Mouse (Mus musculus): ENCODE results near the gene Crhr1. TPM values are rescaled to one million over a fixed set of nuclear protein-coding genes. Genes with fewer than 3 reads are reported as not detected.

Crhr1 gene
- polyA plus RNA-seq, 1 experiment = not detected

- TF ChIP-seq POLR2A (IDR thresholded peaks at IDR 0.05; ENCODE audit: low read depth, low read length) (no peak), CTCF (IDR thresholded peaks at IDR 0.05; ENCODE audit: extremely low read depth, insufficient read length, insufficient replicate concordance, low read depth, low read length) (no peak)
- H3K36me3 ChIP-seq (ENCODE audit: control insufficient read depth, insufficient read depth, low read length) = no peaks in the 10 kb centered on the region
- no peak overlapping the region for H3K4me3 ChIP-seq (ENCODE audit: low read depth, low read length)
- WGBS = 31% methylated on average over 7 of the region's 7 CpGs
- no peaks in the 10 kb centered on the region for H3K4me1 ChIP-seq (ENCODE audit: control insufficient read depth, insufficient read depth, insufficient read length, low read length)
- H3K27ac ChIP-seq (ENCODE audit: insufficient read depth, low read depth, low read length) = no peak overlapping the region
- no peaks in the 10 kb centered on the region for H3K27me3 ChIP-seq (ENCODE audit: control insufficient read depth, insufficient read depth, low read length)
Measured at GRCm38 (mm10) chr11:104099542-104099941, 33.1 kb upstream of the Crhr1 start.

GRCm38 (mm10) chr11:104102641-104103040, 30.0 kb upstream of the Crhr1 start:
- Histone ChIP-seq H3K27me3 (ENCODE audit: control insufficient read depth, insufficient read depth, low read length) (no peaks in the 10 kb centered on the region), H3K36me3 (ENCODE audit: control insufficient read depth, insufficient read depth, low read length) (no peaks in the 10 kb centered on the region), H3K4me3 (ENCODE audit: low read depth, low read length) (no peak overlapping the region), H3K4me1 (ENCODE audit: control insufficient read depth, insufficient read depth, insufficient read length, low read length) (no peaks in the 10 kb centered on the region), H3K27ac (ENCODE audit: insufficient read depth, low read depth, low read length) (no peak overlapping the region)
- no peak for TF ChIP-seq POLR2A (IDR thresholded peaks at IDR 0.05; ENCODE audit: low read depth, low read length)
- TF ChIP-seq CTCF (IDR thresholded peaks at IDR 0.05; ENCODE audit: extremely low read depth, insufficient read length, insufficient replicate concordance, low read depth, low read length) = no peak
- WGBS = 38% methylated on average over 8 of the region's 8 CpGs

- 57% methylated on average over 5 of the region's 5 CpGs for WGBS
- Histone ChIP-seq H3K4me1 (ENCODE audit: control insufficient read depth, insufficient read depth, insufficient read length, low read length) (no peaks in the 10 kb centered on the region), H3K4me3 (ENCODE audit: low read depth, low read length) (no peak overlapping the region), H3K27me3 (ENCODE audit: control insufficient read depth, insufficient read depth, low read length) (no peaks in the 10 kb centered on the region), H3K27ac (ENCODE audit: insufficient read depth, low read depth, low read length) (no peak overlapping the region), H3K36me3 (ENCODE audit: control insufficient read depth, insufficient read depth, low read length) (no peaks in the 10 kb centered on the region)
- TF ChIP-seq CTCF (IDR thresholded peaks at IDR 0.05; ENCODE audit: extremely low read depth, insufficient read length, insufficient replicate concordance, low read depth, low read length) = no peak
- no peak for TF ChIP-seq POLR2A (IDR thresholded peaks at IDR 0.05; ENCODE audit: low read depth, low read length)
Measured at GRCm38 (mm10) chr11:104106329-104106728, 26.3 kb upstream of the Crhr1 start.

- Histone ChIP-seq H3K4me3 (ENCODE audit: low read depth, low read length) (no peak overlapping the region), H3K27ac (ENCODE audit: insufficient read depth, low read depth, low read length) (no peak overlapping the region), H3K36me3 (ENCODE audit: control insufficient read depth, insufficient read depth, low read length) (no peaks in the 10 kb centered on the region), H3K4me1 (ENCODE audit: control insufficient read depth, insufficient read depth, insufficient read length, low read length) (no peaks in the 10 kb centered on the region), H3K27me3 (ENCODE audit: control insufficient read depth, insufficient read depth, low read length) (no peaks in the 10 kb centered on the region)
- TF ChIP-seq POLR2A (IDR thresholded peaks at IDR 0.05; ENCODE audit: low read depth, low read length) (no peak), CTCF (IDR thresholded peaks at IDR 0.05; ENCODE audit: extremely low read depth, insufficient read length, insufficient replicate concordance, low read depth, low read length) (no peak)
- WGBS = 82% methylated on average over 2 of the region's 2 CpGs
Measured at GRCm38 (mm10) chr11:104106969-104107368, 25.7 kb upstream of the Crhr1 start.

GRCm38 (mm10) chr11:104110366-104110765, 22.3 kb upstream of the Crhr1 start:
- H3K27me3 ChIP-seq (ENCODE audit: control insufficient read depth, insufficient read depth, low read length) = no peaks in the 10 kb centered on the region
- TF ChIP-seq CTCF (IDR thresholded peaks at IDR 0.05; ENCODE audit: extremely low read depth, insufficient read length, insufficient replicate concordance, low read depth, low read length) (no peak), POLR2A (IDR thresholded peaks at IDR 0.05; ENCODE audit: low read depth, low read length) (no peak)
- H3K4me3 ChIP-seq (ENCODE audit: low read depth, low read length) = no peak overlapping the region
- no peaks in the 10 kb centered on the region for H3K36me3 ChIP-seq (ENCODE audit: control insufficient read depth, insufficient read depth, low read length)
- no peak overlapping the region for H3K27ac ChIP-seq (ENCODE audit: insufficient read depth, low read depth, low read length)
- 43% methylated on average over 1 of the region's 1 CpGs for WGBS
- H3K4me1 ChIP-seq (ENCODE audit: control insufficient read depth, insufficient read depth, insufficient read length, low read length) = no peaks in the 10 kb centered on the region

GRCm38 (mm10) chr11:104111851-104112250, 20.8 kb upstream of the Crhr1 start:
- H3K27ac ChIP-seq (ENCODE audit: insufficient read depth, low read depth, low read length) = no peak overlapping the region
- TF ChIP-seq CTCF (IDR thresholded peaks at IDR 0.05; ENCODE audit: extremely low read depth, insufficient read length, insufficient replicate concordance, low read depth, low read length) (no peak), POLR2A (IDR thresholded peaks at IDR 0.05; ENCODE audit: low read depth, low read length) (no peak)
- 69% methylated on average over 11 of the region's 11 CpGs for WGBS

GRCm38 (mm10) chr11:104113699-104114098, 19.0 kb upstream of the Crhr1 start:
- TF ChIP-seq POLR2A (IDR thresholded peaks at IDR 0.05; ENCODE audit: low read depth, low read length) = no peak
- TF ChIP-seq CTCF (IDR thresholded peaks at IDR 0.05; ENCODE audit: extremely low read depth, insufficient read length, insufficient replicate concordance, low read depth, low read length) = no peak
- 89% methylated on average over 6 of the region's 6 CpGs for WGBS
- H3K4me3 ChIP-seq (ENCODE audit: low read depth, low read length) = no peak overlapping the region
- H3K4me1 ChIP-seq (ENCODE audit: control insufficient read depth, insufficient read depth, insufficient read length, low read length) = no peaks in the 10 kb centered on the region
- no peaks in the 10 kb centered on the region for H3K36me3 ChIP-seq (ENCODE audit: control insufficient read depth, insufficient read depth, low read length)
- H3K27ac ChIP-seq (ENCODE audit: insufficient read depth, low read depth, low read length) = no peak overlapping the region
- H3K27me3 ChIP-seq (ENCODE audit: control insufficient read depth, insufficient read depth, low read length) = no peaks in the 10 kb centered on the region

More at GRCm38 (mm10) chr11:104111851-104112250, 20.8 kb upstream of the Crhr1 start:
- Histone ChIP-seq H3K36me3 (ENCODE audit: control insufficient read depth, insufficient read depth, low read length) (no peaks in the 10 kb centered on the region), H3K4me1 (ENCODE audit: control insufficient read depth, insufficient read depth, insufficient read length, low read length) (no peaks in the 10 kb centered on the region), H3K4me3 (ENCODE audit: low read depth, low read length) (no peak overlapping the region), H3K27me3 (ENCODE audit: control insufficient read depth, insufficient read depth, low read length) (no peaks in the 10 kb centered on the region)
